30 mouse cellular contexts compared by ENCODE assay signal in the genomic region with DNA sequence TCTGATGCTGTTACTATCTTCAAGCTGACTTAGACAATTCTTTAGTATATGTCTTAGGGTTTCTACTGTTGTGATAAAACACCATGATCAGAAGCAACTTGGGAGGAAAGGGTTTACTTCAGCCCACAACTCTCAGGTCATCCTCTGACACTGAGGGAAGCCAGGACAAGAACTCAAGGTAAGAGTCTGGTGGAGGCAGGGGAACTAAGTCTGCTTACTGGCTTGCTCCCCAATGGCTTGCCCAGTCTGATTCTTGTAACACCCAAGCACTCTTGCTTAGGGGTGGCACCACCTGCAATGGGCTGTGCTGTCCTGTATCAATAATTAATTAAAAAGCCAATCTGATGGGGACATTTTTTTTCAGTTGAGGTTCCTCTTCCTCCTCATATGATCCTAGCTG. TPM values are rescaled to one million over a fixed set of nuclear protein-coding genes. Genes with fewer than 3 reads are reported as not detected.
"Had no signal": no experiment of that assay in that cellular context is flagged by ENCODE, and none has a peak within 500 bp of the region (broad histone marks: within the 10 kb centered on the region; RNA-seq: fewer than 3 reads in every experiment).

No protein-coding gene starts in this region.

- H3K9me3 ChIP-seq: limb, embryonic 10.5 days; liver, embryonic 12.5 days; liver, embryonic 15.5 days; lung, embryonic 15.5 days; neural tube, embryonic 12.5 days; neural tube, embryonic 15.5 days had no signal

- H3K9ac ChIP-seq: limb, embryonic 13.5 days; liver, embryonic 12.5 days; liver, embryonic 15.5 days; lung, embryonic 15.5 days; neural tube, embryonic 12.5 days; neural tube, embryonic 15.5 days had no signal

- H3K4me2 ChIP-seq: limb, embryonic 13.5 days; liver, embryonic 12.5 days; liver, embryonic 15.5 days; lung, embryonic 15.5 days; neural tube, embryonic 12.5 days; neural tube, embryonic 15.5 days had no signal

- ATAC-seq: liver, embryonic 12.5 days had no signal

- H3K36me3 ChIP-seq: limb, embryonic 10.5 days; limb, embryonic 13.5 days; liver, embryonic 12.5 days; liver, embryonic 15.5 days; lung, embryonic 15.5 days; midbrain, embryonic 10.5 days; neural tube, embryonic 12.5 days; neural tube, embryonic 15.5 days had no signal

- H3K27me3 ChIP-seq: limb, embryonic 13.5 days; liver, embryonic 15.5 days; lung, embryonic 15.5 days; neural tube, embryonic 12.5 days; neural tube, embryonic 15.5 days had no signal

- H3K27ac ChIP-seq: kidney, postnatal 0 days; layer of hippocampus, adult 2 months; limb, embryonic 10.5 days; limb, embryonic 13.5 days; liver, embryonic 12.5 days; liver, embryonic 15.5 days; lung, embryonic 15.5 days; neural tube, embryonic 12.5 days; neural tube, embryonic 15.5 days; stomach, postnatal 0 days had no signal

- DNase-seq: kidney, postnatal 25 days; layer of hippocampus, adult 9-11 months; liver; lung, adult 18-20 months; lung, postnatal 10 days; lung, postnatal 36 days; midbrain, embryonic 14.5 days; right cerebral cortex, adult 18-20 months; right cerebral cortex, postnatal 14 days; right cerebral cortex, postnatal 4 days; thymus, adult 2 months; thymus, postnatal 14 days; thymus, postnatal 4 days had no signal

- H3K4me3 ChIP-seq: layer of hippocampus, adult 2 months; limb, embryonic 10.5 days; limb, embryonic 13.5 days; liver, embryonic 12.5 days; liver, embryonic 15.5 days; lung, embryonic 15.5 days; megakaryocyte, embryonic 14.5 days; midbrain, embryonic 10.5 days; neural tube, embryonic 12.5 days; neural tube, embryonic 15.5 days had no signal

RNA-seq across cellular contexts. Expression of a gene that starts 21.9 kb away (rescaled TPM):
- total RNA-seq: layer of hippocampus, adult 2 months; layer of hippocampus, postnatal 25 days; left cerebral cortex, adult 18-20 months; left cerebral cortex, postnatal 25 days had no signal
- polyA plus RNA-seq: kidney, postnatal 0 days; large intestine, adult 2 months; limb, embryonic 10.5 days; limb, embryonic 13.5 days; liver, embryonic 12.5 days; liver, embryonic 15.5 days; lung, embryonic 15.5 days; midbrain, embryonic 10.5 days; midbrain, embryonic 14.5 days; neural tube, embryonic 12.5 days; neural tube, embryonic 15.5 days; stomach, embryonic 14.5 days; stomach, postnatal 0 days; thymus, adult 2 months had no signal
